Comparison of ENCODE assay signal across 8 mouse cellular contexts in genomic region chr10:121781159-121781558, GRCm38 (mm10). TPM values are rescaled to one million over a fixed set of nuclear protein-coding genes. Genes with fewer than 3 reads are reported as not detected.
DNase-seq lines count a peak whose midpoint lies in the region; ATAC-seq lines count a peak whose summit lies in the region.

No protein-coding gene starts in this region.

- no peak overlapping the region for H3K27ac ChIP-seq in limb, embryonic 11.5 days (replicated peaks; ENCODE audit: low read depth, low read length)
- no peak overlapping the region for H3K27ac ChIP-seq in limb, embryonic 10.5 days
- no peak overlapping the region for H3K27ac ChIP-seq in liver, embryonic 12.5 days
- H3K27ac ChIP-seq in stomach, embryonic 16.5 days (ENCODE audit: low read length), result no peak overlapping the region

- 57% methylated on average over 14 of the region's 14 CpGs for WGBS in limb, embryonic 11.5 days
- 55% methylated on average over 14 of the region's 14 CpGs for WGBS in limb, embryonic 10.5 days
- 46% methylated on average over 14 of the region's 14 CpGs for WGBS in liver, embryonic 12.5 days (ENCODE audit: insufficient replicate concordance)
- 38% methylated on average over 14 of the region's 14 CpGs for WGBS in stomach, embryonic 16.5 days

- H3K9ac ChIP-seq in limb, embryonic 11.5 days (ENCODE audit: low read length), result no peak overlapping the region
- no peak overlapping the region for H3K9ac ChIP-seq in liver, embryonic 12.5 days
- H3K9ac ChIP-seq in stomach, embryonic 16.5 days (ENCODE audit: low read length), result no peak overlapping the region

- H3K4me3 ChIP-seq in limb, embryonic 11.5 days (ENCODE audit: low read depth, low read length), result no peak overlapping the region
- H3K4me3 ChIP-seq in limb, embryonic 10.5 days, result no peak overlapping the region
- H3K4me3 ChIP-seq in liver, embryonic 12.5 days, result no peak overlapping the region
- H3K4me3 ChIP-seq in stomach, embryonic 16.5 days (replicated peaks; ENCODE audit: low read length), result no peak overlapping the region

- peak; percentile 27; the same call in 1 of the 2 replicates for ATAC-seq in limb, embryonic 11.5 days (ENCODE audit: insufficient number of reproducible peaks, low FRiP score, low TSS enrichment, low read depth)
- peak; percentile 78 for ATAC-seq in common myeloid progenitor, adult 5-6 weeks (replicated peaks; ENCODE audit: low read depth, poor library complexity, severe bottlenecking)
- ATAC-seq in liver, embryonic 12.5 days, result no peak
- ATAC-seq in stomach, embryonic 16.5 days (ENCODE audit: insufficient read depth, low FRiP score), result 0 out of 2 replicates have a peak, but pooled peaks have one; percentile 37

- no peak for DNase-seq in limb, embryonic 11.5 days (ENCODE audit: low spot score)
- no peak for DNase-seq in limb, embryonic 10.5 days (ENCODE audit: low spot score)
- no peak for DNase-seq in adipocyte (ENCODE audit: low spot score)
- no peak for DNase-seq in left cerebral cortex, adult 18-20 months (ENCODE audit: low spot score in 2 of 2)
- DNase-seq in layer of hippocampus, postnatal 14 days (ENCODE audit: low spot score in 2 of 2), result no peak

- H3K27me3 ChIP-seq in limb, embryonic 11.5 days (ENCODE audit: control insufficient read depth, insufficient read depth, low read length), result no peaks in the 10 kb centered on the region
- no peaks in the 10 kb centered on the region for H3K27me3 ChIP-seq in limb, embryonic 10.5 days (ENCODE audit: low read depth, poor library complexity, severe bottlenecking)
- H3K27me3 ChIP-seq in liver, embryonic 12.5 days (replicated peaks), result no peaks in the 10 kb centered on the region
- H3K27me3 ChIP-seq in stomach, embryonic 16.5 days (ENCODE audit: control insufficient read depth, insufficient read depth, low read length), result no peaks in the 10 kb centered on the region

- no peaks in the 10 kb centered on the region; the same call in 1 of the 2 replicates for H3K9me3 ChIP-seq in limb, embryonic 11.5 days (ENCODE audit: control insufficient read depth, low read length)
- H3K9me3 ChIP-seq in limb, embryonic 10.5 days (replicated peaks), result 0 out of 2 replicates have a peak, but pooled peaks cover 2% of the 10 kb centered on the region
- H3K9me3 ChIP-seq in liver, embryonic 12.5 days (replicated peaks), result no peaks in the 10 kb centered on the region
- 0 out of 2 replicates have a peak, but pooled peaks cover 3% of the 10 kb centered on the region for H3K9me3 ChIP-seq in stomach, embryonic 16.5 days (replicated peaks; ENCODE audit: control insufficient read depth, low read length)

- H3K4me1 ChIP-seq in limb, embryonic 11.5 days (ENCODE audit: control insufficient read depth, insufficient read depth, low read length), result no peaks in the 10 kb centered on the region
- peaks cover 7% of the 10 kb centered on the region; the same call in 1 of the 2 replicates for H3K4me1 ChIP-seq in limb, embryonic 10.5 days
- no peaks in the 10 kb centered on the region for H3K4me1 ChIP-seq in liver, embryonic 12.5 days
- no peaks in the 10 kb centered on the region for H3K4me1 ChIP-seq in stomach, embryonic 16.5 days (ENCODE audit: control insufficient read depth, insufficient read depth, low read length)

- peaks cover 3% of the 10 kb centered on the region; the same call in 1 of the 2 replicates for H3K36me3 ChIP-seq in limb, embryonic 11.5 days (ENCODE audit: control insufficient read depth, insufficient read depth, low read length)
- peaks cover 31% of the 10 kb centered on the region for H3K36me3 ChIP-seq in limb, embryonic 10.5 days
- H3K36me3 ChIP-seq in liver, embryonic 12.5 days, result peaks cover 7% of the 10 kb centered on the region; the same call in 1 of the 2 replicates
- peaks cover 17% of the 10 kb centered on the region; the same call in 1 of the 2 replicates for H3K36me3 ChIP-seq in stomach, embryonic 16.5 days (ENCODE audit: control insufficient read depth, insufficient read depth, low read length)

- H3K4me2 ChIP-seq in limb, embryonic 11.5 days (ENCODE audit: low read depth, severe bottlenecking), result no peak overlapping the region
- H3K4me2 ChIP-seq in liver, embryonic 12.5 days, result peak overlapping the region; percentile 39; the same call in 1 of the 2 replicates
- peak overlapping the region; percentile 36; the same call in 1 of the 2 replicates for H3K4me2 ChIP-seq in stomach, embryonic 16.5 days (ENCODE audit: low read depth, low read length)

RNA-seq across cellular contexts. Expression of gene BC048403, which starts 41.4 kb away (rescaled TPM):
- 2.6 and 3.4 TPM in 2 replicates for polyA plus RNA-seq in limb, embryonic 11.5 days (2014; fragmentation: Nextera tagmentation; extraction: Ambion mirVana)
- polyA plus RNA-seq in limb, embryonic 10.5 days (2016; fragmentation: Nextera tagmentation; extraction: Ambion mirVana), result 2.8 and 2.9 TPM in 2 replicates
- 4.8 and 5.5 TPM in 2 replicates for total RNA-seq in common myeloid progenitor, adult 5-6 weeks (2017)
- polyA plus RNA-seq in liver, embryonic 12.5 days (2016; fragmentation: Nextera tagmentation; extraction: Ambion mirVana), result 2.8 and 3.1 TPM in 2 replicates
- 3.1 and 4.0 TPM in 2 replicates for polyA plus RNA-seq in stomach, embryonic 16.5 days (2015; fragmentation: Nextera tagmentation; extraction: Ambion mirVana)
- total RNA-seq in left cerebral cortex, adult 18-20 months (2021), result 10 to 100 TPM; 10.1 TPM
- total RNA-seq in layer of hippocampus, postnatal 14 days (2021), result 1 to 10 TPM; 7.6 to 8.1 TPM
